Mouse (Mus musculus) testis, adult 2 months (tissue): ENCODE measurements around the gene Kank2.

ENCODE experiments used
- CTCF ChIP-seq: fragments of 200-500 bp; IDR thresholded peaks from 2 replicates; pipeline ENCODE4 v1.5.1; 2012; ENCODE audit warnings: low read depth, mild to moderate bottlenecking, inconsistent platforms, low read length, moderate library complexity; ENCODE audit not compliant: control insufficient read depth, insufficient read depth, insufficient replicate concordance
- POLR2A ChIP-seq: fragments of 200-500 bp; IDR thresholded peaks from 2 replicates; pipeline ENCODE4 v1.6.1; 2012; ENCODE audit warnings: low read depth, mild to moderate bottlenecking, inconsistent platforms, low read length, moderate library complexity; ENCODE audit not compliant: control insufficient read depth

GRCm38 (mm10) chr9:21736580-21736979 is 62.0 kb downstream of the Kank2 start:
- no peak for TF ChIP-seq POLR2A
- TF ChIP-seq CTCF: no peak
